Mouse (Mus musculus) CD8-positive naive resting alpha-beta T cell, adult 2 months (primary cell): Measurements from ENCODE around the gene Zdhhc12.
A peak's percentile ranks its signal among the peaks of the same experiment; 100 is the strongest.
"Not testable (repeated sequence)": the region's sequence is repeated elsewhere in the genome, so short reads cannot be mapped to it uniquely, and the experiment has no call there.

Experiments used
- DNase-seq, 2 experiments: peaks; one replicate each; pipeline ENCODE4 v3.0.0; 2022; ENCODE audit warnings: low read depth in 2 of 2, low spot score in 2 of 2

Zdhhc12 gene

GRCm38 (mm10) chr2:30066046-30066901, 27.2 kb downstream of the Zdhhc12 start:
- peak; percentile 78 to 82 for DNase-seq

- no peak for DNase-seq
Measured at GRCm38 (mm10) chr2:30064298-30064697, 29.1 kb downstream of the Zdhhc12 start.

GRCm38 (mm10) chr2:30063791-30064190, 29.7 kb downstream of the Zdhhc12 start:
- DNase-seq = no peak

- DNase-seq = no peak
Measured at GRCm38 (mm10) chr2:30063235-30063634, 30.2 kb downstream of the Zdhhc12 start.

- peak in 1 of 2 experiments; percentile 24 for DNase-seq
Measured at GRCm38 (mm10) chr2:30062249-30063093, 31.0 kb downstream of the Zdhhc12 start.

- DNase-seq = peak; percentile 50 to 54
Measured at GRCm38 (mm10) chr2:30061215-30062166, 32.0 kb downstream of the Zdhhc12 start.

GRCm38 (mm10) chr2:30058418-30058817, 35.0 kb downstream of the Zdhhc12 start:
- DNase-seq = no peak

- no peak for DNase-seq
Measured at GRCm38 (mm10) chr2:30057223-30057904, 36.1 kb downstream of the Zdhhc12 start, which contains the start of gene Set. Gene Set (plus strand): TSS chr2:30057378.

GRCm38 (mm10) chr2:30056736-30057135, 36.7 kb downstream of the Zdhhc12 start:
- DNase-seq = no peak

GRCm38 (mm10) chr2:30055310-30055709, 38.1 kb downstream of the Zdhhc12 start:
- DNase-seq = not testable (repeated sequence)

GRCm38 (mm10) chr2:30051992-30052761, 41.3 kb downstream of the Zdhhc12 start:
- no peak for DNase-seq

- DNase-seq = no peak
Measured at GRCm38 (mm10) chr2:30049831-30050230, 43.6 kb downstream of the Zdhhc12 start.

- DNase-seq = peak; percentile 96 to 99
Measured at GRCm38 (mm10) chr2:30048699-30049388, 44.6 kb downstream of the Zdhhc12 start, which contains the start of gene Wdr34. Gene Wdr34 (minus strand): TSS chr2:30048881.

- peak in 1 of 2 experiments; percentile 12 for DNase-seq
Measured at GRCm38 (mm10) chr2:30048101-30048501, 45.3 kb downstream of the Zdhhc12 start.

- no peak for DNase-seq
Measured at GRCm38 (mm10) chr2:30047127-30047526, 46.3 kb downstream of the Zdhhc12 start.

GRCm38 (mm10) chr2:30044550-30044949, 48.9 kb downstream of the Zdhhc12 start:
- DNase-seq = no peak

- peak; percentile 71 to 81 for DNase-seq
Measured at GRCm38 (mm10) chr2:30042445-30042844, 51.0 kb downstream of the Zdhhc12 start.
